In the genomic region with DNA sequence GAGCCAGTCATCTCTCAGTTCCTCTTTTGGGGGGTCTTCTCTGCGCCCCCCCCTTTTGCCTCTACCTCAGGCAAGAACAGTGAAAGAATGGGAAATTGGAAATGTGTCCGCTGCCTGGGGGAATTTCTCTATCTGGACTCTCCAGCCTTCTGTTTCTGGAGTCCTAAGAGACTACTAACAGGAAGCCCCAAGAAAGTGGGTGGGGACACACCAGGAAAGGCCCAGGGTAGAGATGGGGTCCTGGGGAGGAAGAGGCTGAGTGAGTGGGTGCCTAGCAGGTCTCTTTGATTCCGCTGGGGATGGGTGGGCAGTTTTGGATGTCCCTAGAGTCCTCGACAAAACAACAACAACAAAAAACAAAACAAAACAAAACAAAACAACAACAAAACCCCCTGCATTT, we compare ENCODE assay signal across 10 mouse cellular contexts. TPM values are rescaled to one million over a fixed set of nuclear protein-coding genes. Genes with fewer than 3 reads are reported as not detected.
DNase-seq lines count a peak whose midpoint lies in the region; ATAC-seq lines count a peak whose summit lies in the region.
"Had no signal": no experiment of that assay in that cellular context is flagged by ENCODE, and none has a peak within 500 bp of the region (broad histone marks: within the 10 kb centered on the region; RNA-seq: fewer than 3 reads in every experiment).

No protein-coding gene starts in this region.

- no peaks in the 10 kb centered on the region for H3K9me3 ChIP-seq in heart, embryonic 12.5 days (replicated peaks)
- H3K9me3 ChIP-seq in embryonic facial prominence, embryonic 13.5 days, result no peaks in the 10 kb centered on the region
- H3K9me3 ChIP-seq in hindbrain, embryonic 16.5 days (ENCODE audit: control insufficient read depth, low read length), result no peaks in the 10 kb centered on the region
- H3K9me3 ChIP-seq in midbrain, embryonic 16.5 days (replicated peaks; ENCODE audit: control insufficient read depth, low read length, poor library complexity, severe bottlenecking), result no peaks in the 10 kb centered on the region

- peak overlapping the region; percentile 98 for H3K4me2 ChIP-seq in heart, embryonic 12.5 days
- H3K4me2 ChIP-seq in embryonic facial prominence, embryonic 13.5 days, result peak overlapping the region; percentile 86
- peak overlapping the region; percentile 82 for H3K4me2 ChIP-seq in hindbrain, embryonic 16.5 days (ENCODE audit: low read length)
- H3K4me2 ChIP-seq in midbrain, embryonic 16.5 days (ENCODE audit: low read length), result peak overlapping the region; percentile 76

- peak overlapping the region; percentile 71 for H3K4me3 ChIP-seq in heart, embryonic 12.5 days
- peak overlapping the region; percentile 64 for H3K4me3 ChIP-seq in embryonic facial prominence, embryonic 13.5 days
- H3K4me3 ChIP-seq in hindbrain, embryonic 16.5 days (ENCODE audit: low read length), result peak overlapping the region; percentile 72
- peak overlapping the region; percentile 65 for H3K4me3 ChIP-seq in midbrain, embryonic 16.5 days (ENCODE audit: low read depth, low read length)

- H3K4me1 ChIP-seq in heart, embryonic 12.5 days (replicated peaks), result peaks cover 16% of the 10 kb centered on the region
- peaks cover 16% of the 10 kb centered on the region for H3K4me1 ChIP-seq in embryonic facial prominence, embryonic 13.5 days
- H3K4me1 ChIP-seq in hindbrain, embryonic 16.5 days (ENCODE audit: control insufficient read depth, insufficient read depth, low read depth, low read length), result peaks cover 10% of the 10 kb centered on the region; the same call in 1 of the 2 replicates
- peaks cover 3% of the 10 kb centered on the region; the same call in 1 of the 2 replicates for H3K4me1 ChIP-seq in midbrain, embryonic 16.5 days (ENCODE audit: control insufficient read depth, insufficient read depth, low read length)

- no peak for ATAC-seq in heart, embryonic 12.5 days (ENCODE audit: insufficient number of reproducible peaks, low FRiP score)
- ATAC-seq in embryonic facial prominence, embryonic 13.5 days (ENCODE audit: insufficient number of reproducible peaks, insufficient read depth, low FRiP score, low TSS enrichment, low read depth), result no peak
- ATAC-seq in hindbrain, embryonic 16.5 days, result peak; percentile 22; the same call in 1 of the 2 replicates
- peak; percentile 14; the same call in 1 of the 2 replicates for ATAC-seq in midbrain, embryonic 16.5 days

- no peaks in the 10 kb centered on the region for H3K36me3 ChIP-seq in heart, embryonic 12.5 days
- no peaks in the 10 kb centered on the region for H3K36me3 ChIP-seq in embryonic facial prominence, embryonic 13.5 days
- H3K36me3 ChIP-seq in hindbrain, embryonic 16.5 days (ENCODE audit: control insufficient read depth, insufficient read depth, low read length), result no peaks in the 10 kb centered on the region
- H3K36me3 ChIP-seq in midbrain, embryonic 16.5 days (ENCODE audit: control insufficient read depth, insufficient read depth, low read length), result no peaks in the 10 kb centered on the region

- WGBS in heart, embryonic 12.5 days, result 30% methylated on average over 4 of the region's 4 CpGs
- 44% methylated on average over 4 of the region's 4 CpGs for WGBS in embryonic facial prominence, embryonic 13.5 days
- WGBS in hindbrain, embryonic 16.5 days, result 34% methylated on average over 4 of the region's 4 CpGs
- 44% methylated on average over 4 of the region's 4 CpGs for WGBS in midbrain, embryonic 16.5 days

- intact Hi-C loops in heart, postnatal 25 days (cut with DNase I), result no loop called here
- intact Hi-C loops in left cerebral cortex, postnatal 25 days (cut with DNase I), result no loop called here

- peak overlapping the region; percentile 82; the same call in 1 of the 2 replicates for H3K9ac ChIP-seq in heart, embryonic 12.5 days
- H3K9ac ChIP-seq in embryonic facial prominence, embryonic 13.5 days, result peak overlapping the region; percentile 79
- peak overlapping the region; percentile 73 for H3K9ac ChIP-seq in hindbrain, embryonic 16.5 days (ENCODE audit: low read depth, low read length)
- H3K9ac ChIP-seq in midbrain, embryonic 16.5 days (ENCODE audit: low read depth, low read length), result no peak overlapping the region

- no peaks in the 10 kb centered on the region for H3K27me3 ChIP-seq in heart, embryonic 12.5 days (replicated peaks)
- H3K27me3 ChIP-seq in embryonic facial prominence, embryonic 13.5 days, result no peaks in the 10 kb centered on the region
- no peaks in the 10 kb centered on the region for H3K27me3 ChIP-seq in hindbrain, embryonic 16.5 days (replicated peaks; ENCODE audit: control insufficient read depth, insufficient read depth, low read length)
- no peaks in the 10 kb centered on the region for H3K27me3 ChIP-seq in midbrain, embryonic 16.5 days (ENCODE audit: control insufficient read depth, insufficient read depth, low read depth, low read length)

- H3K27ac ChIP-seq in heart, embryonic 12.5 days (ENCODE audit: poor library complexity, severe bottlenecking), result no peak overlapping the region
- H3K27ac ChIP-seq in embryonic facial prominence, embryonic 13.5 days, result no peak overlapping the region
- no peak overlapping the region for H3K27ac ChIP-seq in hindbrain, embryonic 16.5 days (ENCODE audit: low read depth, low read length)
- H3K27ac ChIP-seq in midbrain, embryonic 16.5 days (ENCODE audit: low read length), result no peak overlapping the region

- no peak for DNase-seq in heart, postnatal 25 days (ENCODE audit: low spot score)
- no peak for DNase-seq in left cerebral cortex, postnatal 25 days (ENCODE audit: low spot score in 2 of 2)
- no peak for DNase-seq in layer of hippocampus, postnatal 36 days
- no peak for DNase-seq in layer of hippocampus, adult 11-12 months (ENCODE audit: low spot score)

RNA-seq across cellular contexts. Expression of a gene that starts 0.6 kb away (rescaled TPM):
- 5.3 and 7.1 TPM in 2 replicates for polyA plus RNA-seq in heart, embryonic 12.5 days (2016; fragmentation: Nextera tagmentation; extraction: Ambion mirVana)
- under 1 TPM; 0.28 to 0.57 TPM for total RNA-seq in heart, postnatal 25 days (2021)
- 7.9 and 8.2 TPM in 2 replicates for polyA plus RNA-seq in embryonic facial prominence, embryonic 13.5 days (2015; fragmentation: Nextera tagmentation; extraction: Ambion mirVana)
- polyA plus RNA-seq in hindbrain, embryonic 16.5 days (2015; fragmentation: Nextera tagmentation; extraction: Ambion mirVana), result 8.7 and 9.3 TPM in 2 replicates
- 8.8 and 9.7 TPM in 2 replicates for polyA plus RNA-seq in midbrain, embryonic 16.5 days (2015; fragmentation: Nextera tagmentation; extraction: Ambion mirVana)
- 1 to 10 TPM in 1 of 2 experiments, not detected in 1; 1.2 TPM for total RNA-seq in left cerebral cortex, postnatal 25 days (2021)
- total RNA-seq in layer of hippocampus, postnatal 36 days (2021), result 1 to 10 TPM in 1 of 2 experiments, under 1 TPM in 1; 0.88 to 1.1 TPM

RNA-seq across cellular contexts. Expression of a gene that starts 16.9 kb away (rescaled TPM):
- polyA plus RNA-seq in heart, embryonic 12.5 days (2016; fragmentation: Nextera tagmentation; extraction: Ambion mirVana), result 9.4 and 11.3 TPM in 2 replicates
- total RNA-seq in heart, postnatal 25 days (2021), result 1 to 10 TPM; 3.2 to 3.3 TPM
- polyA plus RNA-seq in embryonic facial prominence, embryonic 13.5 days (2015; fragmentation: Nextera tagmentation; extraction: Ambion mirVana), result 9.4 and 10.3 TPM in 2 replicates
- polyA plus RNA-seq in hindbrain, embryonic 16.5 days (2015; fragmentation: Nextera tagmentation; extraction: Ambion mirVana), result 362 and 407 TPM in 2 replicates
- 383 and 394 TPM in 2 replicates for polyA plus RNA-seq in midbrain, embryonic 16.5 days (2015; fragmentation: Nextera tagmentation; extraction: Ambion mirVana)
- total RNA-seq in left cerebral cortex, postnatal 25 days (2021), result 100 to 1,000 TPM; 641 to 646 TPM
- 100 to 1,000 TPM; 553 to 593 TPM for total RNA-seq in layer of hippocampus, postnatal 36 days (2021)

RNA-seq across cellular contexts. Expression of a gene that starts 26.2 kb away (rescaled TPM):
- 0.66 and 1.4 TPM in 2 replicates for polyA plus RNA-seq in heart, embryonic 12.5 days (2016; fragmentation: Nextera tagmentation; extraction: Ambion mirVana)
- total RNA-seq in heart, postnatal 25 days (2021), result 1 to 10 TPM in 1 of 2 experiments, under 1 TPM in 1; 0.96 to 2.1 TPM
- polyA plus RNA-seq in embryonic facial prominence, embryonic 13.5 days (2015; fragmentation: Nextera tagmentation; extraction: Ambion mirVana), result 1.6 and 2.4 TPM in 2 replicates
- polyA plus RNA-seq in hindbrain, embryonic 16.5 days (2015; fragmentation: Nextera tagmentation; extraction: Ambion mirVana), result 3.8 and 4.7 TPM in 2 replicates
- polyA plus RNA-seq in midbrain, embryonic 16.5 days (2015; fragmentation: Nextera tagmentation; extraction: Ambion mirVana), result 4.2 and 5.0 TPM in 2 replicates
- 1 to 10 TPM in 1 of 2 experiments, under 1 TPM in 1; 0.78 to 2.2 TPM for total RNA-seq in left cerebral cortex, postnatal 25 days (2021)
- total RNA-seq in layer of hippocampus, postnatal 36 days (2021), result 1 to 10 TPM in 1 of 2 experiments, under 1 TPM in 1; 0.92 to 1.0 TPM

RNA-seq across cellular contexts. Expression of a gene that starts 44.8 kb away (rescaled TPM):
- polyA plus RNA-seq in heart, embryonic 12.5 days (2016; fragmentation: Nextera tagmentation; extraction: Ambion mirVana), result 15.5 and 17.2 TPM in 2 replicates
- total RNA-seq in heart, postnatal 25 days (2021), result 10 to 100 TPM; 65.1 to 75.0 TPM
- polyA plus RNA-seq in embryonic facial prominence, embryonic 13.5 days (2015; fragmentation: Nextera tagmentation; extraction: Ambion mirVana), result 9.1 TPM in 2 replicates
- polyA plus RNA-seq in hindbrain, embryonic 16.5 days (2015; fragmentation: Nextera tagmentation; extraction: Ambion mirVana), result 43.2 and 44.7 TPM in 2 replicates
- 36.0 and 42.8 TPM in 2 replicates for polyA plus RNA-seq in midbrain, embryonic 16.5 days (2015; fragmentation: Nextera tagmentation; extraction: Ambion mirVana)
- 100 to 1,000 TPM; 338 to 348 TPM for total RNA-seq in left cerebral cortex, postnatal 25 days (2021)
- 100 to 1,000 TPM; 363 to 374 TPM for total RNA-seq in layer of hippocampus, postnatal 36 days (2021)

RNA-seq across cellular contexts. Expression of a gene that starts 45.1 kb away (rescaled TPM):
- not detected in 2 replicates for polyA plus RNA-seq in heart, embryonic 12.5 days (2016; fragmentation: Nextera tagmentation; extraction: Ambion mirVana)
- not detected for total RNA-seq in heart, postnatal 25 days (2021)
- not detected in 2 replicates for polyA plus RNA-seq in embryonic facial prominence, embryonic 13.5 days (2015; fragmentation: Nextera tagmentation; extraction: Ambion mirVana)
- 1.9 and 2.1 TPM in 2 replicates for polyA plus RNA-seq in hindbrain, embryonic 16.5 days (2015; fragmentation: Nextera tagmentation; extraction: Ambion mirVana)
- polyA plus RNA-seq in midbrain, embryonic 16.5 days (2015; fragmentation: Nextera tagmentation; extraction: Ambion mirVana), result 1.5 and 2.2 TPM in 2 replicates
- under 1 TPM in 1 of 2 experiments, not detected in 1; 0.44 TPM for total RNA-seq in left cerebral cortex, postnatal 25 days (2021)
- total RNA-seq in layer of hippocampus, postnatal 36 days (2021), result under 1 TPM in 1 of 2 experiments, not detected in 1; 0.57 TPM
- polyA plus RNA-seq: lung, adult 2 months; testis, adult 2 months had no signal

Comparison
In these comparisons a context has a peak if more than half of its experiments do, and no peak if none do; other contexts are left out.
1. ATAC-seq: peak in hindbrain, embryonic 16.5 days (single experiment) and midbrain, embryonic 16.5 days (single experiment); none in heart, embryonic 12.5 days (single experiment) and embryonic facial prominence, embryonic 13.5 days (single experiment).
2. RNA of a gene that starts 16.9 kb away (polyA plus RNA-seq): 383 to 394 TPM in midbrain, embryonic 16.5 days and 362 to 407 TPM in hindbrain, embryonic 16.5 days; 9.4 to 11.3 TPM in heart, embryonic 12.5 days and 9.4 to 10.3 TPM in embryonic facial prominence, embryonic 13.5 days; every median in the first group is over 10 times any median in the second.
3. Peak in every context shown above with its lines, with median percentiles within 50 percentile points of each other: H3K4me2 ChIP-seq and H3K4me3 ChIP-seq.